Mouse (Mus musculus) retina, embryonic 14.5 days (tissue): ENCODE data around the gene Gpr45.
"Not testable (repeated sequence)": the region's sequence is repeated elsewhere in the genome, so short reads cannot be mapped to it uniquely, and the experiment has no call there.

Source experiments
- DNase-seq: peaks from one replicate; pipeline ENCODE4 v3.0.0-alpha.2; 2015; ENCODE audit warnings: low spot score

Gpr45 gene

DNA sequence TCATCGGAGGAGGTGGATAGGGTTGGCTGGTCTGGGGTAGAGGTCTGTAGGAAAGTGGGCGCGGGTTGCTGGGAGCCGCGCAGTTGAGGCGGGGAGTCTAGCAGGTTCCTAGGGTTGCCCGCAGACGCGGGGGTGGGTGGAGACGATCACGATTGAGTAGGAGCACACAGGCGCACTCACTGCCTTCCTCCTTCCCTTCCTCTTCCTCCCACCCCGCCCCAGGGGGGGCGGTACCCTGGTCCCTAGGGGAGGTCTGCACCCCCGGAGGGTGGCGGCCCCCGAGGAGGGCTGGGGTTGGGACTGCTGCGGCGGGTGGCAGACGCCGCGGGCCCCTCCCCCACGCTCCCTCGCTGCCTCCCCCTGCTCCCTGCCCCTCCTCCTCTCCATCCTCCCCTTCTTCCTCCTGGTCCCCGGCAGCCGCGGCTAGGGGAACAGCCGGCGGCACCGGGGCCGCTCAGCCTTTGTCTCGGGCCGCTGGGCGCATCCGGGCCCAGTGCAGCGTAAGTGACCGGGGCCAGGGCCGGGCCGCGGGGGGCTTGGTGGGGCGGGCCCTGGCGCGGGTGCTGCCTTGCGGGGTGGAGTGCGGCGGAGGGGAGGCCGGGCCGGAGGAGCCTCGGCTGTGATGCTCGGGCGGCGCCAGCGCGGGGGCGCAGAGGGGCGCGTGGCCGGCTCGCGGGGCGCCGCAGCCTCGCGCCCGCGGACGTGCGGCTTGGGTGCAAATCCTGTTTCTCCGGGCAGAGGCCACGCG lies at the start of gene Gpr45:
Gene Gpr45 (plus strand): TSS at position 139 of the 748 bp plus-strand sequence.
- DNase-seq = peak; percentile 74

GRCm38 (mm10) chr1:42905148-42905547 lies 47.5 kb upstream of the Gpr45 start:
- DNase-seq = no peak

GRCm38 (mm10) chr1:42906696-42907095 lies 46.0 kb upstream of the Gpr45 start:
- no peak for DNase-seq

DNA sequence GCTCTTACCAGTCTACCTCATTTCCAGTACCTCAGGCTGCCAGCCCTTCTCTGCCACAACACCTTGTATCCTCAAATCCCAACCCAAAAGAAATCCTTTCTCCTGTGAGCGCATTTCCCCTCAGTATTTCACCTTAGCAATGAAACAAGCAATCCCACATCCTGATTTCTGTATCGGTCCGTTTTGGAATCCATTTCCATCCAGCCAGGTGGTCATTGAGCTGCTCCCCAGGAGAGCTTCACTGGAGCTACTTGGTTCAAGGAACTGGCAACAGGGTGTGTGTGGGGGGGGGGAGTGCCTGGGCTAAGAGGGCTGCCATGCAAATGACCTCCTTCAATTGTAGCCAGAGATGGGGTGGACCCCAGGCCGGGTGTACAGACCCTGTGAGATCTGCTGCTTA lies 45.5 kb upstream of the Gpr45 start:
- DNase-seq = no peak

GRCm38 (mm10) chr1:42915062-42915461 lies 37.6 kb upstream of the Gpr45 start:
- DNase-seq = peak; percentile 81

DNA sequence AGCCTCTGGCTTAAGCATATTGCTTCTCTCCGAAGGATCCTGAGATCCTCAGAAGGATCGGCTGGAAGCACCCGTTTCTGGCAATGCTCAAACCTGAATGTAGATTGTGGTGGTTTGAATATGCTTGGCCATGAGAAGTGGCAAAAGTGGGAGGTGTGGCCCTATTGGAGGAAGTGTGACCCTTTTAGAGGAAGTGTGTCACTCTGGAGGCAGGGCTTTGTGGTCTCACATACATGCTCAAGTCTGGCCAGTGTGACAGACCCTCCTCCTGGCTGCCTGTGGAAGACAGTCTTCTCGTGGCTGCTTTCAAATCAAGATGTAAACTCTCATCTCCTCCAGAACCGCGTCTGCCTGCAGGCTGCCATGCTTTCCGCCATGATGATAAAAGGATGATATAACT lies 36.0 kb upstream of the Gpr45 start:
- DNase-seq = no peak

GRCm38 (mm10) chr1:42917908-42918307 lies 34.8 kb upstream of the Gpr45 start:
- DNase-seq = peak; percentile 38

DNA sequence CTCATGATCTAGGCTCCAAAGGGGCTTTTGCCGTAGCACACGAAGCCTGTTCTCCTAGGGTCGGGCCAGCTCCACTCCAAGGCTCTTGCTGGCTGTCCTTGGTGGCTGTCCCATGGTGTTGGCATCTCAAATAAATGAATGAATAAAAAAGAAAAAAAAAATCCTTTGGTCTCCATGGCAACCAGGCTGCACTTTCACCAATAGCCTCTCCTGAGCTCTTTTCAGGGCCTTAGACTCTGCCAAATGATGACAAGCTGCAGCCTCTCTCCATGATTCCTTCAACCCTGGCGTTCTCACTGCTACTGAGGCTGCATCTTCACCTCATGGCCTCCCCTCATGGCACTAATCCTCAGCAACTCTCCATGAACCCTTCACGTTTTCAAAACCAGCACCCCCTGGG lies 28.7 kb upstream of the Gpr45 start:
- no peak for DNase-seq

- DNase-seq = no peak
Measured at GRCm38 (mm10) chr1:42933613-42934012, 19.1 kb upstream of the Gpr45 start.

DNA sequence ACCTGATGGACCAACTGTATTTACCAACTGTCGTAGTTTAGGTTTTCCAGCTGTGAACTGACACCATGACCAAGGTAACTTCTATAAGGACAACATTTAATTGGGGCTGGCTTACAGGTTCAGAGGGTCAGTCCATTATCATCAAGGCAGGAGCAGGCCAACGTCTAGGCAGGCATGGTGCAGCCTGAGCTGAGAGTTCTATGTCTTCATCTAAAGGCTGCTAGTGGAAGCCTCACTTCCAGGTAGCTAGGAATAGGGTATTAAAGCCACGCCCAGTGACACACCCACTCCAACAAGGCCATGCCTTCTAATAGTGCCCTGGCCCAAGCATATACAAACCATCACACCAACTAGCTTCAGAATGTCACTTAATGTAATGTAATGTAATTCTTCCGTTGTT lies 4.2 kb upstream of the Gpr45 start:
- no peak for DNase-seq

DNA sequence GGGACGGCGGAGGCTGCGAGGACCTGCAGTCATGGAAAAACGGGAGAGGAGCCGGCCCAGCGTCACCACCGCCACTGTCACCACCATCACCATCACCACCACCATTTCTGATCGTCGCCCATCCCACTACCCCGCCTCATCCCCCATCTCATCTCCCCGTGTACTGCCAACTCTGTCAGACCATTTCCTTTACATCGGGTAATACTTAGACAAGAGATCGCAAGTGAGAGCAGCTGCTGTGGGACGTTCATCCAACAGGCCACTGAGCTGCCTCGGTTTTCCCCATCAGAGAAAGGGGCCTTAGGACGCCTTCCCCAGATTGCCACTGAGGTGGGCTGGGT lies 780 bp downstream of the Gpr45 start:
- DNase-seq = no peak

- no peak for DNase-seq
Measured at GRCm38 (mm10) chr1:42956828-42957227, 4.2 kb downstream of the Gpr45 start.

- no peak for DNase-seq
Measured at GRCm38 (mm10) chr1:42983082-42983771, 30.6 kb downstream of the Gpr45 start.

GRCm38 (mm10) chr1:42984119-42984518 lies 31.4 kb downstream of the Gpr45 start:
- DNase-seq = no peak

- DNase-seq = no peak
Measured at GRCm38 (mm10) chr1:42988996-42989395, 36.3 kb downstream of the Gpr45 start.

- DNase-seq = peak; percentile 70
Measured at GRCm38 (mm10) chr1:43006051-43006514, 53.4 kb downstream of the Gpr45 start.

DNA sequence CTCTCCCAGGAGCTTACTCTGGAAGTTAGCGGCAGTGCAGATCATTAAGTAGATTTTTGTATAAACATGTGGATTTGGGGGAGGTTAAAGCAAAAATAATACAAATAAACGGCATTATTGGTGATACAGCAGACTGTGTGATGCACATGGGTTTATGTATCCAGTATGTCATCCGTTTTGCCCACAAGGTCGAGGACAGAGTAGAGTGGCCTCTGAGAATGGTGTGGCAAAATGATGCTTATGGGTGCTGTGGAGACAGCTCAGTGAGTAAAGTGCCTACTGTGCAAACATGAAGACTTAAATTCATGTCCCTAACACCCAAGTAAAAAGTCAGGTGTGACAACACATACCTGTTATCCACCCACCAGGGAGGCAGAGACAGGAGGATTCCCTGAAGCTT lies 53.9 kb downstream of the Gpr45 start:
- no peak for DNase-seq

GRCm38 (mm10) chr1:43010461-43010860 lies 57.8 kb downstream of the Gpr45 start:
- no peak for DNase-seq

DNA sequence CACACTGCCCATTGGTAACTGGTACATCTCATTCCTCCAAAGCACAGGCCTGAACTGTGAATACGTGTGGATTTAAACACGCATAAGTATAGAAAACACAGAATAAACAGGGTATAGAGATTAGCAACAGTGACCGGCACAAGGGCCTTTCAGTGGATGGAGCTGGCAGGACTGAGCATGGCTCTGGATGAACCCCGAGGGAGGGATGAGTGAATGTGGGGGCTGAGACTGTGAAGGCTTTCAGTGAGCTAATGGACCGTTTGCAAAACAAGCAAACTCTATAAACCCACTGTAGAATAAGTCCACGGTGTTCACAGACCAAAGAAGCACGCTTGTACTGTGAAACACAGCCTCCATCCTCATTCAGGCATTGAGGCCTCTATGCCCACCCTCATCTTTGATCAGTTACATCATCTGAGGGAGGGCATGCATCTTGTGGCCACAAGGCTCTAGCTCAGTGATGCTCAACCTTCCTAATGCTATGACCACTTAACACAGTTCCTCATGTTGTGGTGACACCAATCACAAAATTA lies 62.5 kb downstream of the Gpr45 start:
- DNase-seq = not testable (repeated sequence)

- no peak for DNase-seq
Measured at GRCm38 (mm10) chr1:43036014-43036413, 83.3 kb downstream of the Gpr45 start.

DNA sequence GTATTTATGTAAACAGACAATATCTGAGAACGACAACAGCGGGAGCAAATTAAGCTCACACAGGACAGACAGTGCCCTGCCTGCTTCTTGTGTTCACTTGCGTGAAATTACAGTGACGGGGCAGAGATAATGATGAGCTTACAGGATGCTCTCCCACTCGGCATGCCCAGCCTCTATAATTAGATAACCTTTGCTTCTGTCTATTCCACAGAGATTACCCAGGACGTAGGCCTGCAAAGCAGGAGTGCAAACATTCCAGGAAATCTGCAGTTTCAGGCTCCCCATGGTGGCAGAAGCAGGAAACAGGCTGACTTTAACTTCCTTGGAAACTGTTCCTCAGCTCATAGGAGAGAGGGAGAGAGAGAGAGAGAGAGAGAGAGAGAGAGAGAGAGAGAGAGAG lies 89.6 kb downstream of the Gpr45 start:
- DNase-seq = peak; percentile 11

DNA sequence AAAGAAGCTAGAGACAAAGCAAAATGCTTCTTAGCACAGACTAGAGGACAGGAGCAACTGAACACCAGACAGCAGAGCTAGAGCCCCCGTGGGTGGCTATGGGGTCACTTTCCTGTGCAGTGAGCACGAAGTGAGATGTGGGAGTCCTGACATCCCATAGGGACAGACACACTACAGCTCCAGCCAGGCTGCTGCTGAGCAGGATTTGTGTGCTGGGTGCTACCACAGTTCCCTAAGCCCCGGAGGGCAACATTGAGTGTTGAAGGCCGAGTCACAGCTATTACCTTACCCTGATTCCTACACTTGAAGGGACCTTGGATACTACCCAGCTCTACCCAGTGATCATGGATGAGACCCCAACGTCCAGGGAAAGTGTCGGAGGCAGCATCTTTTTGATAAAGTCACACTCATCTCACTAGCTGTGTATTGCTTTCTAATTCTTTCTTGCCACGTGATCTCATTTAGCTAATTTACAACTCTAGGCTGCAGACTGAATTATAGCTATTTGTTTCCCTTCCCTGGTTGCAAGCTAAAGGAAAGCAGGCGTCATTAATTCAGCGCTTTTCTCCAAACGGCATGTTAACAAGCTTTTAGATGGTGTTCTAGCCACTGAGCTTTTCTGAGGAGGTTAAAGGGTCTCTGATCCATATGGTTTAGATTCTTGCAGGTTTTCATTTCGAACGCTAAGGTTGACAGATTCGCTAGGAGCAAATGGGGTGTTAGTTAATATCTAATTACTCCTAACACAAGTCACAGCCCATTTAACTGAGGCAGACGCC lies 92.7 kb downstream of the Gpr45 start:
- DNase-seq = no peak

- no peak for DNase-seq
Measured at GRCm38 (mm10) chr1:43046990-43047389, 94.3 kb downstream of the Gpr45 start.
